7 mouse cellular contexts compared by ENCODE assay signal in the genomic region with DNA sequence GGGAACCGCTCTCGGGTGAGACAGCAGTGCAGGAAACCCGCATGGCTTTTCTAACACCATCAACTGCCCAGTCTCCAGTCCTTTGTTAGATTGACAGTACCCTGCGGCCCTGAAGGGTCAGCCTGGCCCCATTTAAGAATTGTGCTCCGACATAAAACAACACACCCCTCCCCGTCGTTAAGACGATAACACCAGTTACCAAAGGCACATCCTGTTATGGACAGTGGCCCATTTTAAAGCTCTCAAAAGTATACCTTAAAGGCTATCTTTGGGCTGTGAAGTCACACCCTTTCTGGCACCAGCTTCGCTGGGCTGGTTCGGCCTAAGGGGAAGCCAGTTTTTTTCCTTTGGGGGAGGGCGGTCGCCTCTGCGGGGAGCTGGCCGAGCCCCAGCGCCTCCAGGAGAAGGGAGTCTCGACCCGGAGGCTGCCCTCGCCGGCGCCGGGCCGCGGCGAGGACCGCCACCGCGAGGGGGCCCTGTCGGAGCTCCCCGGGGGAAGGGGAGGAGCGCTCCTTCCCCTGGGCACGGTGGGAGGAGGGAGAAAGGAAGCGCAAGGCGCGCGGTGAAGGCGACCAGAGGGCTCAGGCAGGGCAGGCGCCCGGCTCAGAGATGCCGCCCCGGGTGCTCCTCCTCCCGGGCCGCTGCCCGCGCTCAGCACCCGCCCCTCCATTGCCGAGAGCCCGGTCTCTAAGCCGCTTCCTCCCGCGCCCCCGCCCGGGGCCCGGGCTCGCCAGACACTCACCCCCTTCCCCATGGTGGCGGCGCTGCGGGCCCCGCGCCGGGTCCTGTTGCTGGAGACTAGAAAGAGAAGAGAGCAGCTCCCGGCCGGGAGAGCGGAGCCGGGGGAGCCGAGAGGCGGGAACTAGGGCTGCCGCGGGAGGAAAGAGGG. TPM values are rescaled to one million over a fixed set of nuclear protein-coding genes. Genes with fewer than 3 reads are reported as not detected.
DNase-seq lines count a peak whose midpoint lies in the region; ATAC-seq lines count a peak whose summit lies in the region.

No protein-coding gene starts in this region.

- peak; percentile 79 for DNase-seq in adrenal gland, adult 8-10 months
- peak; percentile 92 for DNase-seq in embryo, embryonic 11 days
- peak; percentile 69 to 78 for DNase-seq in gastrocnemius, postnatal 36 days
- peak; percentile 80 to 82 for DNase-seq in spleen, postnatal 10 days (ENCODE audit: low spot score in 2 of 2)

- no peaks in the 10 kb centered on the region for H3K36me3 ChIP-seq in intestine, embryonic 16.5 days (ENCODE audit: control insufficient read depth, insufficient read depth, low read length)
- H3K36me3 ChIP-seq in limb, embryonic 13.5 days = no peaks in the 10 kb centered on the region
- H3K36me3 ChIP-seq in midbrain, embryonic 15.5 days (replicated peaks) = no peaks in the 10 kb centered on the region

- 1% methylated on average over 60 of the region's 68 CpGs for WGBS in intestine, embryonic 16.5 days
- WGBS in limb, embryonic 13.5 days = under 1% methylated on average over 42 of the region's 68 CpGs
- under 1% methylated on average over 61 of the region's 68 CpGs for WGBS in midbrain, embryonic 15.5 days

- H3K4me3 ChIP-seq in intestine, embryonic 16.5 days (ENCODE audit: low read length) = peak overlapping the region; percentile 82
- H3K4me3 ChIP-seq in limb, embryonic 13.5 days = peak overlapping the region; percentile 94
- H3K4me3 ChIP-seq in midbrain, embryonic 15.5 days = peak overlapping the region; percentile 97

- peak; percentile 81 for ATAC-seq in intestine, embryonic 16.5 days
- ATAC-seq in limb, embryonic 13.5 days (ENCODE audit: low FRiP score, low read depth) = peak; percentile 68
- peak; percentile 80 for ATAC-seq in midbrain, embryonic 15.5 days (replicated peaks)

- H3K4me2 ChIP-seq in intestine, embryonic 16.5 days (ENCODE audit: low read depth, low read length) = peak overlapping the region; percentile 88
- H3K4me2 ChIP-seq in limb, embryonic 13.5 days (replicated peaks) = peak overlapping the region; percentile 84
- H3K4me2 ChIP-seq in midbrain, embryonic 15.5 days = peak overlapping the region; percentile 61

- H3K4me1 ChIP-seq in intestine, embryonic 16.5 days (ENCODE audit: control insufficient read depth, insufficient read depth, low read length) = peaks cover 37% of the 10 kb centered on the region
- H3K4me1 ChIP-seq in limb, embryonic 13.5 days = peaks cover 60% of the 10 kb centered on the region
- peaks cover 50% of the 10 kb centered on the region for H3K4me1 ChIP-seq in midbrain, embryonic 15.5 days

- peak overlapping the region; percentile 96 for H3K9ac ChIP-seq in intestine, embryonic 16.5 days (ENCODE audit: low read depth, low read length)
- H3K9ac ChIP-seq in limb, embryonic 13.5 days = peak overlapping the region; percentile 95
- H3K9ac ChIP-seq in midbrain, embryonic 15.5 days = peak overlapping the region; percentile 92

- H3K27me3 ChIP-seq in intestine, embryonic 16.5 days (replicated peaks; ENCODE audit: control insufficient read depth, insufficient read depth, low read length) = no peaks in the 10 kb centered on the region
- H3K27me3 ChIP-seq in limb, embryonic 13.5 days = no peaks in the 10 kb centered on the region
- no peaks in the 10 kb centered on the region for H3K27me3 ChIP-seq in midbrain, embryonic 15.5 days (replicated peaks)

- H3K27ac ChIP-seq in intestine, embryonic 16.5 days (ENCODE audit: low read length) = peak overlapping the region; percentile 98
- peak overlapping the region; percentile 96 for H3K27ac ChIP-seq in limb, embryonic 13.5 days
- H3K27ac ChIP-seq in midbrain, embryonic 15.5 days = peak overlapping the region; percentile 98

- no peaks in the 10 kb centered on the region for H3K9me3 ChIP-seq in intestine, embryonic 16.5 days (ENCODE audit: control insufficient read depth, low read length)
- no peaks in the 10 kb centered on the region for H3K9me3 ChIP-seq in limb, embryonic 13.5 days
- H3K9me3 ChIP-seq in midbrain, embryonic 15.5 days = no peaks in the 10 kb centered on the region

- intact Hi-C loops in gastrocnemius, postnatal 36 days (cut with DNase I) = loop anchor here (5.0 kb wide), 2 partner anchors 52 to 97 kb away; no protein-coding TSS in a partner anchor

RNA-seq across cellular contexts. Expression of gene Atp1a1, which starts 0.6 kb away (rescaled TPM):
- total RNA-seq in adrenal gland, adult 8-10 months (2022) = 100 to 1,000 TPM; 800 to 966 (median 845) TPM
- total RNA-seq in gastrocnemius, postnatal 36 days (2021) = 10 to 100 TPM; 56.5 to 60.1 TPM
- polyA plus RNA-seq in intestine, embryonic 16.5 days (2015; fragmentation: Nextera tagmentation; extraction: Ambion mirVana) = 262 and 319 TPM in 2 replicates
- polyA plus RNA-seq in limb, embryonic 13.5 days (2015; fragmentation: Nextera tagmentation; extraction: Ambion mirVana) = 59.6 and 63.5 TPM in 2 replicates
- polyA plus RNA-seq in midbrain, embryonic 15.5 days (2015; fragmentation: Nextera tagmentation; extraction: Ambion mirVana) = 57.1 and 58.8 TPM in 2 replicates

Comparison
In these comparisons a context has a peak if more than half of its experiments do, and no peak if none do; other contexts are left out.
1. Peak in every context shown above with its lines: DNase-seq, ATAC-seq, H3K4me3 ChIP-seq and H3K27ac ChIP-seq.